Mouse (Mus musculus) lung, postnatal 36 days (tissue): Measurements from ENCODE around the gene Gm11487.
A peak's percentile ranks its signal among the peaks of the same experiment; 100 is the strongest.
"Not testable (repeated sequence)": the region's sequence is repeated elsewhere in the genome, so short reads cannot be mapped to it uniquely, and the experiment has no call there.

Experiments
- DNase-seq: peaks from one replicate; pipeline ENCODE4 v3.0.0; 2022; ENCODE audit warnings: mixed read lengths

Gm11487 gene

DNA sequence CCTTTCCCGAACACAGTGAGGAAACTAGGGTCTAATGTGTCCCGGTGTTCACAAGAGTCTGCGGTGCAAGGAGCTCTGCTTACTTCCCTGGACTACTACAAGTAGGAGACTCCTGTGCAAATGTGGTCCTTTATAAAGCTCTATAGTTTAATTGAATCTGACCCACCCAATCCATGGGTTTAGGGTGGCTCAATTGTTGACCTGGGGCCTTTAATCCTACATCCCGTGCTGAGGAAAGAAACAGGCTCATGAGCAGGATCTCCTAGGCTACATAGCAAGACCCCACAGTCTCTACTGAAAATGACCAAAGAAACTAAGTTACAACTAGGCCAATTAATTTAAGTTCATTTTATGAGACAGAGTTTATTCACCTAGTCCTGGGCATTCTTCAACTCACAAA lies at the start of gene Gm11487:
Gene Gm11487, minus strand, starts transcription at position 101 of the 400 bp plus-strand sequence.
- not testable (repeated sequence) for DNase-seq

GRCm38 (mm10) chr4:73444715-73445114 lies 39.8 kb upstream of the Gm11487 start:
- peak; percentile 1 for DNase-seq

- DNase-seq, result no peak
These were observed 37.7 kb upstream of the Gm11487 start for GRCm38 (mm10) chr4:73442568-73442967.

DNA sequence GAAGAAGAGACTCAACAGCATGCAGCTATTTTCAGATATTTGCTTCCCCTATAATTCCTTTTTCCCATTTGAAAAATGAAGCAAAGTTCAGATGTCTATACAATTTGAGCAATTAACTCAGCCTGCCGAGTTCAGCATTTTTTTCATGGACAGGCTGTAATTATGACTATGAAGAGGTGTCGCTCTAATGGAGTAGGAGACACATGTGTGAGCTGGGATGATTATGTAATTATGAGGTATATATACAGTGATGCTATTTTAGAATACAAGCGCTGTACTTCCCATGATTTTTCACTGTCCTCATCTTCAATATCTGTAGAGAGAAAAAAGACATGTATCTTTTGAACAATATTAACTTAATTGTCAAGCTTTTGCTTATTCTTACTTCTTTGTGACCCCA lies 21.0 kb upstream of the Gm11487 start:
- no peak for DNase-seq

GRCm38 (mm10) chr4:73423049-73423448 lies 18.2 kb upstream of the Gm11487 start:
- no peak for DNase-seq

DNA sequence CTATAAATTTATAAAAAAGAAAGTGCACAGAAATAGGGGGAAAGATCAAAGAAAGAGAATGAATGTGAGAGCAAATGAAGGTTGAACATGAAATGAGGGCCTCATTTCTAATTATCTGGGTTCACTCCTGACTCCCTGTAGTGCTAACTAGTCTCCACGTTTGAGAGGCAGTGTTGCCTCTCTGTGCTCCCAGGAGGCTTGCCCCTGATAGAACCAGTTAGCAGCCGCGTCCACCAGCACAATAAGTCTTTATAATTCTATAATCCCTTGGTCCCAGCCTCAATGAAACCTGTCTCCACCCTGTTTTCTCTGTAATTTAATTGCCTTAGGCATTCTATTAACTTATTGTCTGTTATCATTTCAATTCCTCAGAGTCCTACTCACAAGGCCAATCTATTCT lies 38.3 kb downstream of the Gm11487 start:
- no peak for DNase-seq
